Mouse (Mus musculus) embryonic facial prominence, embryonic 11.5 days (tissue): ENCODE results near the gene Smco4. TPM values are rescaled to one million over a fixed set of nuclear protein-coding genes. Genes with fewer than 3 reads are reported as not detected.

ENCODE experiments used
- ATAC-seq: fragments of 200-750 bp; cut with Nextera tagmentation; replicated peaks from 2 replicates; pipeline ENCODE4 v1.8.0; 2017; ENCODE audit warnings: low read depth; ENCODE audit not compliant: insufficient number of reproducible peaks, low FRiP score, low TSS enrichment
- DNase-seq: peaks from one replicate; pipeline ENCODE4 v3.0.0-alpha.2; 2015; ENCODE audit warnings: low spot score
- H3K27ac ChIP-seq: fragments of 300-500 bp; sonication (generic); replicated peaks from 2 replicates; pipeline ENCODE4 v1.5.1; 2014; ENCODE audit warnings: mild to moderate bottlenecking, low read depth, low read length, control low read depth
- H3K27me3 ChIP-seq: fragments of 300-500 bp; sonication (generic); 2 replicates; pipeline ENCODE4 v1.6.1; 2014; ENCODE audit warnings: mild to moderate bottlenecking, low read length, moderate library complexity, mixed read lengths; ENCODE audit not compliant: control insufficient read depth, insufficient read depth
- H3K36me3 ChIP-seq: fragments of 300-500 bp; sonication (generic); replicated peaks from 2 replicates; pipeline ENCODE4 v1.6.1; 2014; ENCODE audit warnings: low read depth, mild to moderate bottlenecking, low read length, moderate library complexity, mixed read lengths; ENCODE audit not compliant: control insufficient read depth, insufficient read depth
- H3K4me1 ChIP-seq: fragments of 300-500 bp; sonication (generic); 2 replicates; pipeline ENCODE4 v1.6.1; 2014; ENCODE audit warnings: low read length, mixed read lengths; ENCODE audit not compliant: control insufficient read depth, insufficient read depth
- H3K4me2 ChIP-seq: fragments of 300-500 bp; sonication (generic); 2 replicates; pipeline ENCODE4 v1.6.1; 2014; ENCODE audit warnings: low read depth, mild to moderate bottlenecking, control low read depth, low read length, moderate library complexity
- H3K4me3 ChIP-seq: fragments of 300-500 bp; sonication (generic); 2 replicates; pipeline ENCODE4 v1.5.1; 2014; ENCODE audit warnings: low read depth, low read length, control low read depth
- H3K9ac ChIP-seq: fragments of 300-500 bp; sonication (generic); replicated peaks from 2 replicates; pipeline ENCODE4 v1.6.1; 2014; ENCODE audit warnings: mild to moderate bottlenecking, control low read depth, low read length
- H3K9me3 ChIP-seq: fragments of 300-500 bp; sonication (generic); replicated peaks from 2 replicates; pipeline ENCODE4 v1.6.1; 2016; ENCODE audit warnings: mild to moderate bottlenecking, low read length, inconsistent platforms, mixed read lengths; ENCODE audit not compliant: control insufficient read depth
- WGBS: fragments of 180-500 bp; shearing (Covaris S2); extraction: QIAGEN DNeasy Blood & Tissue Kit; methylation state at CpG from one replicate; pipeline ENCODE4 v1.1.7; 2014; 5-methylcytosine and 5-hydroxymethylcytosine counted together
- polyA plus RNA-seq: library from polyadenylated mRNA; unstranded; fragments of >200 nt; fragmentation: Nextera tagmentation; extraction: Ambion mirVana; gene quantifications from 2 replicates; pipeline ENCODE4 v1.2.1, GENCODE M21; 2014

The Smco4 gene
- polyA plus RNA-seq, 1 experiment from 2014 or later: 3.5 TPM

DNA sequence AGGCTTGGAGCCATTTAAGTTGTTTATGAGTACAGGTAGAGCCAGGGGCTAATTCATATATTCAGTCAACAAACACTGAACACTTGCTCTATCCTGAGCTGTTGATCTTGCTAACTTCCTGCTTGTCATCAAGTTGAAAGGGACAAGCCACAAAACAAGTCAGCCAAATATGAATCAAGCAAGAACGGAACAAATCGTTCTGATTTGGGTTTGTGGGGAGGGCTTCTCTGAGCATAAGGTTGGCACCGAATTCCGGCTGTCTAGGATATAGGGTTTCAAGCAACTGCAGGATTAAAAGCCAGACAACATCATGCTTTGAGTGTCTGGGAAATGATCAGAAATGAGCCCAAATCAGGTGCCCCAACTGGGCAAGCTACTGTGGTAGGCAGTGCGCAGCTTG, 88.8 kb downstream of the Smco4 start:
- no peak overlapping the region for H3K4me3 ChIP-seq
- H3K9ac ChIP-seq: no peak overlapping the region
- no peaks in the 10 kb centered on the region for H3K36me3 ChIP-seq
- H3K27me3 ChIP-seq: no peaks in the 10 kb centered on the region
- H3K4me1 ChIP-seq: no peaks in the 10 kb centered on the region
- H3K27ac ChIP-seq: no peak overlapping the region
- H3K9me3 ChIP-seq: no peaks in the 10 kb centered on the region
- ATAC-seq (no peak), DNase-seq (no peak)
- 88% methylated on average over 5 of the region's 5 CpGs for WGBS
- no peak overlapping the region for H3K4me2 ChIP-seq

DNA sequence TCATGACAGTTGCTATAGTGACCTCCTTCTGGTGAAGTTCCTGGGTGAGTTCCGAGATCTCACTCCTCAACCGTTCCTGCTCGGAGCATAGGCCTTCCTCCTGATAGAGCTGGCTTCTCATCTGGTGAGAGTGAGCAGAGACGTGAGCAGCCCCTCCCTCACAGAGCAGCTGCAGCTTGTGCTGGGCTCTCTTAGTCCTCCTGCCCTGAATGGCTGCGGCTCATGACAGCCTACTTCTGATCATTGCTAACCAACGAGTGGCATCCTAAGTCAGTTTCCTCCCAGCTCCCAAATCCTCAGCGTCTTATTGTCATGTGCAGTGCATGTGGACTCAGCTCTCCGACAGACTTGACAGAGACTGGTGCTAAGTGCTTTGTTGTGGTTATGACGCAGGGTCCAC, 91.0 kb downstream of the Smco4 start:
- no peak overlapping the region for H3K4me3 ChIP-seq
- ATAC-seq: no peak
- no peak overlapping the region for H3K4me2 ChIP-seq
- H3K4me1 ChIP-seq: no peaks in the 10 kb centered on the region
- DNase-seq: no peak
- H3K27ac ChIP-seq: no peak overlapping the region
- no peaks in the 10 kb centered on the region for H3K9me3 ChIP-seq
- WGBS: 88% methylated on average over 9 of the region's 9 CpGs
- no peaks in the 10 kb centered on the region for H3K27me3 ChIP-seq
- no peaks in the 10 kb centered on the region for H3K36me3 ChIP-seq
- no peak overlapping the region for H3K9ac ChIP-seq

DNA sequence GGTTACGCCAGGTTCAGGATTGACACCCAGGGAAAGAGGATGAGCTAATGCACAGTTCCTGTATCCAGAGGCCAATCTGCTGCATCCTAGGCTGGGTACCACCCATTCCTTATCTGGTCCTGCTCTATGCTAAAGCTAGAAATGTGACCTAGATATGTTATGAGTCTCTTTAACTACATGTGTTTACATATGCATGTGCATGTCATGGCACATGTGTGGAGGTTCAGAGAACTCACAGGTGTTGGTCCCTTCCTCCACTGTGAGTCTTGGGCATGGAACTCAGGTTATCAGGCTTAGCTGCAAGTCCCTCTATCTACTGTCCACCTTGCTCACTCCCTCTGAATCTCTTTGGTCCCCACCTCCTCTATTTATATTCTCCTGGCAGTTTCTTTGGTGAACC, 92.7 kb downstream of the Smco4 start:
- DNase-seq (no peak), ATAC-seq (no peak)
- Histone ChIP-seq H3K9ac (no peak overlapping the region), H3K9me3 (no peaks in the 10 kb centered on the region), H3K27ac (no peak overlapping the region), H3K4me3 (no peak overlapping the region), H3K4me1 (no peaks in the 10 kb centered on the region), H3K27me3 (no peaks in the 10 kb centered on the region), H3K36me3 (no peaks in the 10 kb centered on the region), H3K4me2 (no peak overlapping the region)
- WGBS: 92% methylated on average over 1 of the region's 1 CpGs

DNA sequence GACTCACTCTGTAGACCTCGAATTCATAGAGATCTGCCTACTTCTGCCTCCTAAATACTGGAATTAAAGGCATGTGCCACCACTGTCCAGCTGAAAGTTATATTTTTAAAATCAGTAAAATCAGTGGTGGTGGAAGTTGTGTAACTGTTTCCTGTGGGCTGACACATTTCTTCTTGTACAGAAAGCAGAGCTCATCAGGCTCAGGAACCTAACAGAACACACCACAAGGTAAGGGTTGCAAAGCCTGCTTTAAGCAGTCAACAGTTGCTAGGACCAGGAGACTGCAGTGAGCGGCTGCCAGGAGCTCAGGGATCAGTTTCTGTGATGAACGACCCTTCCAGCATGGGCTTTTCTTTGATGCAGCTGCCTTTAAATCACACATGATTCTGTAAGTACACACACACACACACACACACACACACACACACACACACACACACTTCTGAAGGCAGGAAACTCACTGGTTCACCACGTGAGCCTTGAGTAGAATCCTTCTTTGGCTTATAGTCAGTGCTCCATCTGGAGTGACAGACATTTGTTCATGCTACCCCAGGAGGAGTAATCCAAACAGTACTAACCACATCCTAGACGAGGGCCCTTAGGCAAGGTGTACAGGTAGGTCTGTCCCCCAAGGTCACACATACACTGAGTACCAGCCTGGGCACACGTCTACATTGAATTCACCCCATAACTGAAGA, 94.1 kb downstream of the Smco4 start:
- WGBS: 78% methylated on average over 6 of the region's 6 CpGs
- DNase-seq: no peak
- ATAC-seq: no peak

DNA sequence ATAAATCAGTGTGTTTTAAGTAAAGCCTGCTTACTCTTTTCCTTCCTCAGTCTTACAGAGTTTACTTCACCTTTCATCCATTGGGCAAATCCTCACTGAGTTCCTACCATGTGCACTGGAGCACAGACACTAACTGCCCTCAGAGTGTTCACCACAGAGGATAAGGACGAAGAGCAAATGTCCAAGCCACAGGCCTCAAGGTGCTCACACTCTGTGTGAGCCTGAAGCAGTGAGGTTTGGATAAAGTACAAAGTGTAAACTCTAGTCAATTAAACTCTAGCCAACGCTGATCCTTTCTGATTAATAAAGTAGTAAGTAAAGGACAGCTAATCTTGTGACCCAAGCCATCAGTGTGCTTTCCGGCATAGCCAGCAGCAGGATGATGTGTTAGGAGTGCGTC, 100.9 kb downstream of the Smco4 start:
- ATAC-seq (no peak), DNase-seq (no peak)
- H3K9me3 ChIP-seq: no peaks in the 10 kb centered on the region
- WGBS: 79% methylated on average over 4 of the region's 4 CpGs
- no peaks in the 10 kb centered on the region for H3K4me1 ChIP-seq
- H3K4me2 ChIP-seq: no peak overlapping the region
- H3K27ac ChIP-seq: no peak overlapping the region
- H3K9ac ChIP-seq: no peak overlapping the region
- H3K36me3 ChIP-seq: no peaks in the 10 kb centered on the region
- no peaks in the 10 kb centered on the region for H3K27me3 ChIP-seq
- no peak overlapping the region for H3K4me3 ChIP-seq

More for the DNA sequence above, 94.1 kb downstream of the Smco4 start:
- no peaks in the 10 kb centered on the region for H3K9me3 ChIP-seq
- no peaks in the 10 kb centered on the region for H3K4me1 ChIP-seq
- no peak overlapping the region for H3K4me2 ChIP-seq
- no peaks in the 10 kb centered on the region for H3K27me3 ChIP-seq
- no peak overlapping the region for H3K4me3 ChIP-seq
- no peaks in the 10 kb centered on the region for H3K36me3 ChIP-seq
- H3K9ac ChIP-seq: no peak overlapping the region
- no peak overlapping the region for H3K27ac ChIP-seq

Other genes with a start within 250 kb of the Smco4 start
- 37.3 and 38.8 TPM in 2 replicates for gene Med17, start 213.5 kb upstream of the Smco4 start, polyA plus RNA-seq
- gene Taf1d, start 187.2 kb upstream of the Smco4 start, polyA plus RNA-seq: 72.9 and 73.3 TPM in 2 replicates
- gene 4931406C07Rik, start 187.0 kb upstream of the Smco4 start, polyA plus RNA-seq: 5.7 and 5.8 TPM in 2 replicates
- gene Cep295, start 135.6 kb upstream of the Smco4 start, polyA plus RNA-seq: 19.1 and 22.0 TPM in 2 replicates
- gene Deup1, start 134.5 kb downstream of the Smco4 start, polyA plus RNA-seq: 0.45 and 0.94 TPM in 2 replicates
- gene Slc36a4, start 216.3 kb downstream of the Smco4 start, polyA plus RNA-seq: 18.3 and 19.3 TPM in 2 replicates